Mouse (Mus musculus) heart, embryonic 15.5 days (tissue): ENCODE measurements around the gene Rgs6. TPM values are rescaled to one million over a fixed set of nuclear protein-coding genes. Genes with fewer than 3 reads are reported as not detected.
A peak's percentile ranks its signal among the peaks of the same experiment; 100 is the strongest.

Experiments used
- ATAC-seq: fragments of 200-750 bp; cut with Nextera tagmentation; replicated peaks from 2 replicates; pipeline ENCODE4 v1.8.0; 2017; ENCODE audit warnings: low read depth, moderate TSS enrichment; ENCODE audit not compliant: insufficient number of reproducible peaks, insufficient read depth, low FRiP score
- H3K27ac ChIP-seq: fragments of 300-500 bp; sonication (generic); 2 replicates; pipeline ENCODE4 v1.5.1; 2015; ENCODE audit warnings: mild to moderate bottlenecking, inconsistent platforms
- H3K27me3 ChIP-seq: fragments of 300-500 bp; sonication (generic); 2 replicates; pipeline ENCODE4 v1.6.1; 2015; ENCODE audit warnings: inconsistent platforms
- H3K36me3 ChIP-seq: fragments of 300-500 bp; sonication (generic); 2 replicates; pipeline ENCODE4 v1.6.1; 2015; ENCODE audit warnings: mild to moderate bottlenecking, inconsistent platforms
- H3K4me1 ChIP-seq: fragments of 300-500 bp; sonication (generic); replicated peaks from 2 replicates; pipeline ENCODE4 v1.6.1; 2015; ENCODE audit warnings: inconsistent platforms
- H3K4me2 ChIP-seq: fragments of 300-500 bp; sonication (generic); 2 replicates; pipeline ENCODE4 v1.6.1; 2015; ENCODE audit warnings: inconsistent platforms, mild to moderate bottlenecking, moderate library complexity
- H3K4me3 ChIP-seq: fragments of 300-500 bp; sonication (generic); 2 replicates; pipeline ENCODE4 v1.5.1; 2015; ENCODE audit warnings: mild to moderate bottlenecking, inconsistent platforms
- H3K9ac ChIP-seq: fragments of 300-500 bp; sonication (generic); 2 replicates; pipeline ENCODE4 v1.6.1; 2015; ENCODE audit warnings: mild to moderate bottlenecking, inconsistent platforms
- H3K9me3 ChIP-seq: fragments of 300-500 bp; sonication (generic); replicated peaks from 2 replicates; pipeline ENCODE4 v1.6.1; 2016; ENCODE audit warnings: inconsistent platforms
- WGBS: fragments of 180-500 bp; shearing (Covaris S2); methylation state at CpG from one replicate; pipeline ENCODE4 v1.1.7; 2015; ENCODE audit warnings: mixed read lengths; 5-methylcytosine and 5-hydroxymethylcytosine counted together
- polyA plus RNA-seq: library from polyadenylated mRNA; unstranded; fragments of >200 nt; fragmentation: Nextera tagmentation; extraction: Ambion mirVana; gene quantifications from 2 replicates; pipeline ENCODE4 v1.2.1, GENCODE M21; 2015

Rgs6 gene
- polyA plus RNA-seq, 1 experiment from 2014 or later = 12.3 TPM

DNA sequence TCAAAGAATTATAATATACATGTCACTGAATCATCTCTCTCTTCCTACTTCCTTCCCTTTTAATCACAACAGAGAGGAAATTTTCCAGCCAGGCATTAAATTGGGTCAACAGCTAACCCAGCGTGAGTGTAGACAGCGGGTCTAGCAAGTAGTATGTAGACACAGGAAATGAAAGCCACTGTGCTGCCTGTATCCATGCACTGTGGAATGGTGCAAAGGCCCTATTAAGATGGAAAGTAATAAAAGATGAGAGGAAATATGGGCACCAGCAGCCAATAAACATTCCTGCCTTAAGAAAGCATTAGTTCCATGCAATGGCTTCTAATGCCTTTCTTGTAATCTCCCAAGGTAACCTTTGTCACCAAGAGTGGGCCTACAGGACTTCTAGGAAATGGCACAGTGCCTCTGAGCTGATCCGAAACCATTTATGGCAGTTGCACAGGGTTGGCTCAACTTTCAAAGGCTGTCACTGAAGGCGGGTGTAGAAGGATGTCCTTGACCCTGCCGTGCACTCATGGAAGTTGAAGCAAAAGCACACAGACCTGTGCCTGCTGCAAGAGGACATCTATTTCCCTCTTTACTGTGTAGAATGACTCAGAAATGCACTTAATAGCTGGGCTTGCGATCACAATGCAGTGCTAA lies 347.1 kb downstream of the Rgs6 start:
- Histone ChIP-seq H3K27ac (peak overlapping the region; percentile 67), H3K36me3 (no peaks in the 10 kb centered on the region), H3K9me3 (no peaks in the 10 kb centered on the region), H3K4me3 (no peak overlapping the region), H3K27me3 (no peaks in the 10 kb centered on the region), H3K9ac (no peak overlapping the region), H3K4me1 (peaks cover 30% of the 10 kb centered on the region), H3K4me2 (no peak overlapping the region)
- 57% methylated on average over 6 of the region's 6 CpGs for WGBS
- ATAC-seq = peak; percentile 84

- no peaks in the 10 kb centered on the region for H3K9me3 ChIP-seq
- H3K27me3 ChIP-seq = no peaks in the 10 kb centered on the region
- no peaks in the 10 kb centered on the region for H3K36me3 ChIP-seq
- ATAC-seq = no peak
- no peak overlapping the region for H3K4me3 ChIP-seq
- H3K4me2 ChIP-seq = no peak overlapping the region
- H3K9ac ChIP-seq = no peak overlapping the region
- H3K27ac ChIP-seq = peak overlapping the region; percentile 67; the same call in 1 of the 2 replicates
- peaks cover 30% of the 10 kb centered on the region for H3K4me1 ChIP-seq
- WGBS = 56% methylated on average over 1 of the region's 1 CpGs
These were observed 347.7 kb downstream of the Rgs6 start for GRCm38 (mm10) chr12:82935767-82936166.

DNA sequence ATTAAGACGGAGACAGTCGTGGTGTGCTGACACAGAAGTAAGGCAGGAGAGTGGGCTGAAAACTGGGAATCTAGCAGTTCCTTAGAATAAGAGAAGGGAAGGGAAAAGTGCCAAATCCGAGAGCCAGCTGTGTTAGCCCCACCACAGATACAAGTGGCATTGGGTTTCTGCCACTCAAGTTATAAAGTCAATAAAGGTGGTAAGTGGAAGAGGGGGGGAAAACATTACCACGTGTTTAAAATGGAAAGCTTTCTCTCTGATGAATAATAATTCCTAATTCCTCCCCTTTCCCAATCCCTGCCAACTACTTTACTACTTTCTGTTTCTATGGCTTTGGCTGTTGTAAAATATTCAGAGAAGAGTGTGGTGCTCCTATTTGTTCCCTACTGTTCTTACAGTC lies 352.4 kb downstream of the Rgs6 start:
- WGBS = 70% methylated on average over 4 of the region's 4 CpGs
- no peak overlapping the region for H3K9ac ChIP-seq
- H3K9me3 ChIP-seq = no peaks in the 10 kb centered on the region
- H3K27me3 ChIP-seq = no peaks in the 10 kb centered on the region
- ATAC-seq = no peak
- no peak overlapping the region for H3K4me2 ChIP-seq
- H3K27ac ChIP-seq = no peak overlapping the region
- peaks cover 11% of the 10 kb centered on the region for H3K4me1 ChIP-seq
- H3K36me3 ChIP-seq = no peaks in the 10 kb centered on the region
- no peak overlapping the region for H3K4me3 ChIP-seq

GRCm38 (mm10) chr12:82946507-82946906 lies 358.4 kb downstream of the Rgs6 start:
- H3K4me2 ChIP-seq = peak overlapping the region; percentile 41
- 7% methylated on average over 5 of the region's 5 CpGs for WGBS
- H3K4me1 ChIP-seq = no peaks in the 10 kb centered on the region
- ATAC-seq = no peak; the same call in 1 of the 2 replicates
- no peak overlapping the region for H3K27ac ChIP-seq
- no peak overlapping the region for H3K4me3 ChIP-seq
- H3K9me3 ChIP-seq = no peaks in the 10 kb centered on the region
- no peaks in the 10 kb centered on the region for H3K27me3 ChIP-seq
- no peaks in the 10 kb centered on the region for H3K36me3 ChIP-seq
- no peak overlapping the region for H3K9ac ChIP-seq

DNA sequence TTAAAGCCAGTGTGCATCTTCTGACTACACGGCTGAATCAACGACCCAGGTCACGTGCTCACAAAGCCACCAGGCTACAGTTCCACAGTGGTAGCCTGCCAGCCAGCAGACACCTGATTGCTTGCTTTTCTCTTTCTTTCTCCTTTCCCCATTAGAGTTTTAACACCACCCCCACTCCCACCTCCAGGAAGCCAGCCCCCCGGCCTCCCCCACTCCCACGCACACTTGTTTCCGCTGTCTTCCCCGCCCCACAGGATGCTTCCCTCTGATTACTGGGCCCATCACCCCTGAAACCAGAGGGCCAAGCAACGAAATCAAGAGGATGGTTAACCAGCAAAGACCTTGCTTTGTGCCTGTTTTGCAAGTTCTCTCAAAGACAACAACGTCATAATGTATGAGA lies 373.0 kb downstream of the Rgs6 start:
- Histone ChIP-seq H3K4me2 (no peak overlapping the region), H3K4me1 (peaks cover 8% of the 10 kb centered on the region; the same call in 1 of the 2 replicates), H3K27me3 (no peaks in the 10 kb centered on the region), H3K4me3 (no peak overlapping the region), H3K36me3 (no peaks in the 10 kb centered on the region), H3K27ac (no peak overlapping the region), H3K9ac (no peak overlapping the region), H3K9me3 (no peaks in the 10 kb centered on the region)
- 62% methylated on average over 9 of the region's 9 CpGs for WGBS
- no peak for ATAC-seq

- no peak for ATAC-seq
- Histone ChIP-seq H3K36me3 (no peaks in the 10 kb centered on the region), H3K9ac (no peak overlapping the region), H3K27me3 (no peaks in the 10 kb centered on the region), H3K4me1 (peaks cover 8% of the 10 kb centered on the region; the same call in 1 of the 2 replicates), H3K9me3 (no peaks in the 10 kb centered on the region), H3K4me3 (no peak overlapping the region), H3K27ac (no peak overlapping the region), H3K4me2 (no peak overlapping the region)
- 53% methylated on average over 4 of the region's 4 CpGs for WGBS
These were observed 373.8 kb downstream of the Rgs6 start for GRCm38 (mm10) chr12:82961852-82962251.

DNA sequence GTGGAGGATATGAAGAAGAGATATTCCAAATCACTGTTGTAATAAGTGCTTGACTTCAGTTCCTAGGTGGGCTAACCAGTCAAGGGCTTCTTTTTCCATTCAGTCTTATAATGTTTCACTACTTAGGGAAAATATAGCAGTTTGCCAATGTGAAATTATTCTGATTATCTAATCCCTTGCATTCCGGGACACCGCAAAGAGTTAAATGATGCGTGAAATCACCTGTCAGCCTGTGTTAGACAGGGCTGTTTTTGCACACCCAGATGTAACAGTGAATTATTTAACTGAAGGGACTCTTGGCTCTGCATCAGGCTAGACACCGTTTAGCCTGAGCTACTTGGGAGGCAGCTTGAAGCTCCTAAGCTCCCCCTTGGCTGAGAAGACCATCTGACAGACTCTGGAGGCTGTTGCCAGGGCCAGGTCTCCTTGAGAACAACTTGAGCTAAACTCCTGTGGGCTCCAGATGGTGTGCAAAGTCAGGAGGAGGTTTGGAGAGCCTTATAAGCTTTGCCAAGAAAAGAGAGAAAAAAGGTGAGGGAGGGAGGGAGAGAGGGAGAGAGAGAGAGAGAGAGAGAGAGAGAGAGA lies 382.5 kb downstream of the Rgs6 start:
- H3K36me3 ChIP-seq = no peaks in the 10 kb centered on the region
- no peak overlapping the region for H3K4me3 ChIP-seq
- 80% methylated on average over 4 of the region's 4 CpGs for WGBS
- H3K9me3 ChIP-seq = no peaks in the 10 kb centered on the region
- no peak for ATAC-seq
- no peak overlapping the region for H3K4me2 ChIP-seq
- no peak overlapping the region for H3K27ac ChIP-seq
- H3K27me3 ChIP-seq = no peaks in the 10 kb centered on the region
- no peak overlapping the region for H3K9ac ChIP-seq
- H3K4me1 ChIP-seq = no peaks in the 10 kb centered on the region

GRCm38 (mm10) chr12:82971176-82971575 lies 383.1 kb downstream of the Rgs6 start:
- Histone ChIP-seq H3K27me3 (no peaks in the 10 kb centered on the region), H3K36me3 (no peaks in the 10 kb centered on the region), H3K4me3 (no peak overlapping the region), H3K4me2 (no peak overlapping the region), H3K4me1 (no peaks in the 10 kb centered on the region), H3K27ac (no peak overlapping the region), H3K9me3 (no peaks in the 10 kb centered on the region), H3K9ac (no peak overlapping the region)
- ATAC-seq = no peak
- 50% methylated on average over 1 of the region's 1 CpGs for WGBS

GRCm38 (mm10) chr12:82972661-82973060 lies 384.6 kb downstream of the Rgs6 start:
- Histone ChIP-seq H3K9ac (no peak overlapping the region), H3K4me2 (no peak overlapping the region), H3K27me3 (no peaks in the 10 kb centered on the region), H3K36me3 (no peaks in the 10 kb centered on the region), H3K4me1 (peaks cover 4% of the 10 kb centered on the region; the same call in 1 of the 2 replicates), H3K27ac (no peak overlapping the region), H3K4me3 (no peak overlapping the region), H3K9me3 (no peaks in the 10 kb centered on the region)
- no peak for ATAC-seq

DNA sequence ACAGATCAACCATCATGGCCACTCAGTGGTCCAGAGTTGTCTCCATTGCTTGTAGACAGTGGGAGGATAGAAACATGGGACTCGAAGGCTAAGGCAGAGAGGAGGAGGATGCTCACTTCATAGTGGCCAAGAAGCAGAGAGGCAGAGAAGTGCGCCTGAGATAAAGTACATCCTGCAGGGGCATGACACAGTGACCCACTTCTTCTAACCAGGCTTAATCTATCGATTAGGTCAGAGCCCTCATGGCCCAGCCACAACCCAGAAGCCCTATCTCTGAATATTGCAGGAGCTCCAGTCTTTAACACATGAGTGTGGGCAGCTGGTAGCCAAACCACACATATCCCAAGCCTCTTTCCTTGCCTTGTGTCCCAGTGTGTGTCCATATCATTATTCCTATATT lies 385.7 kb downstream of the Rgs6 start:
- no peak overlapping the region for H3K9ac ChIP-seq
- H3K4me3 ChIP-seq = no peak overlapping the region
- H3K4me2 ChIP-seq = no peak overlapping the region
- no peaks in the 10 kb centered on the region for H3K9me3 ChIP-seq
- WGBS = 88% methylated on average over 3 of the region's 3 CpGs
- H3K4me1 ChIP-seq = peaks cover 4% of the 10 kb centered on the region; the same call in 1 of the 2 replicates
- no peaks in the 10 kb centered on the region for H3K27me3 ChIP-seq
- H3K36me3 ChIP-seq = no peaks in the 10 kb centered on the region
- H3K27ac ChIP-seq = no peak overlapping the region
- ATAC-seq = no peak

DNA sequence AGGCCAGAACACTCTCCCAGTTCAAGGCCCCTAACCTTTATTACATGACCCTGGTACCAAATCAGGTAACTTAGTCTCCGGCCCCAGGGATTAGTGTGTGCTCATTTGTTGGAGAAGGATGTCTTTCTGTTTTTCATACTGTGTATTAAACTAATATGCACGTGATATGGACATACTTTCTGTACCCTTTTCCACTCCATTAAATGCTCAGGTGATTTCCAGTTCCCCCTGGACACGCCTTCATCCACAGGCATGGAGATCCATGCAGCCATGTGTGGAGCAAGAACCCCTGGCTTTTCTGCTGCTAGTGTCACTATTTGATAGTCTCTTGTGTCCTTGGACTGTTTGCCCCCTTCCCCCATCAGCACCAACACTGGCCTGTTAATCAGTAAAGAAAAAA lies 390.2 kb downstream of the Rgs6 start:
- no peak overlapping the region for H3K4me3 ChIP-seq
- WGBS = 82% methylated on average over 3 of the region's 3 CpGs
- H3K9me3 ChIP-seq = no peaks in the 10 kb centered on the region
- no peak for ATAC-seq
- no peaks in the 10 kb centered on the region for H3K36me3 ChIP-seq
- no peaks in the 10 kb centered on the region for H3K27me3 ChIP-seq
- no peak overlapping the region for H3K9ac ChIP-seq
- H3K4me2 ChIP-seq = no peak overlapping the region
- H3K27ac ChIP-seq = no peak overlapping the region
- peaks cover 4% of the 10 kb centered on the region; the same call in 1 of the 2 replicates for H3K4me1 ChIP-seq

DNA sequence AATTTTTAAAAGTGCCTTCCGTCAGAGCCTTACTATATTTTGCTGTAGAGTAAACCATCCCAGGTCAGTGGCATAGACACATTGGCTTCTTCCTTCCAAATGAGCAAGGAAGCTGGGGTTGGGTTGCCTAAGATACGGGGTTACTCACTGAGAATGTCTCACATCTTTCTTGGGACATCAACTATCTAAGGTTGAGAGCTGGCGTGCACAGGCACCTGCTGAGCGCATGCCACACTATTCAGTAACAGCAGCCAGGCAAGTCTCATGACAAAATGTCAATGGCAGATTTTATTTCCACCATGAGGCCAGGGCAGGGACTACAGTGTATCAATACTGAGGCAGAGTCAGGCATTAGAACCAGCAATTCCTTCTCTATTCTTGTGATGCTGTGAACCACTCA lies 394.6 kb downstream of the Rgs6 start:
- Histone ChIP-seq H3K27ac (no peak overlapping the region), H3K27me3 (no peaks in the 10 kb centered on the region), H3K36me3 (no peaks in the 10 kb centered on the region), H3K9ac (no peak overlapping the region), H3K4me3 (no peak overlapping the region), H3K4me1 (peaks cover 3% of the 10 kb centered on the region; the same call in 1 of the 2 replicates), H3K4me2 (no peak overlapping the region), H3K9me3 (no peaks in the 10 kb centered on the region)
- ATAC-seq = no peak
- 87% methylated on average over 4 of the region's 4 CpGs for WGBS
